Comparison of ENCODE assay signal across 8 mouse cellular contexts in the genomic region with DNA sequence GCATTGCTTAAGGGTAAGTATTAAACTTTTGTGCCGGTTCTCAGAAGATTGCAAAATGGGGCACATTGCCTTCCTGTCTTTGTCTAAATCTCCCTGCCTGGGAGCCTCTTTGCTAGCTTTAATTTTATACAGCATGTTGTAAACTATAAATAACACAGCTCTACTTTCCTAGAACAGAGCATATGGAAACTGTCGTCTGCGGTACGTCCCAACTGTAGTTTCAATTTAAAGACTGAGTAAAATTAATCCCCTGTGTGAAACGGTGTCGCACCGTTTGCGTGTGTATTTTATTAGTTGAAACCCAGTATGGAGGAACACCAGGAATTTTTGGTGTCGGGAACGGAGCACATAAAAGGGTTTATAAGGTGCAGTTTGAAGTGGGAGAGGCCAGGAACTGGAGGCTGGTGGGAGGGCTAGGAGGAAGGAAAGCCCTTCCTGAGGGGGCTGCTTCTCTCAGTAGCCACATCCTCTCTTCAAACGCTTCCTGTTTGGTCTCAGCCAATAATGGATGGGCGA.
DNase-seq lines count a peak whose midpoint lies in the region; ATAC-seq and TF ChIP-seq lines count a peak whose summit lies in the region.

No protein-coding gene starts in this region.

- ATAC-seq in erythroblast, adult 5-6 weeks (replicated peaks; ENCODE audit: low FRiP score, poor library complexity, severe bottlenecking) = no peak
- peak; percentile 4; the same call in 1 of the 2 replicates for ATAC-seq in lung, postnatal 0 days

- peaks cover 6% of the 10 kb centered on the region for H3K9me3 ChIP-seq in erythroblast, embryonic 14.5 days (ENCODE audit: control insufficient read depth, low read length)
- no peaks in the 10 kb centered on the region for H3K9me3 ChIP-seq in heart, embryonic 10.5 days
- H3K9me3 ChIP-seq in lung, postnatal 0 days (ENCODE audit: low read length) = no peaks in the 10 kb centered on the region

- TF ChIP-seq EP300 in lung, postnatal 0 days (IDR thresholded peaks at IDR 0.05) = peak; percentile 45

- DNase-seq in brain, embryonic 14.5 days (ENCODE audit: low read depth) = peak; percentile 59
- DNase-seq in heart, embryonic 10.5 days (ENCODE audit: low spot score) = no peak
- DNase-seq in kidney, adult 9 months = peak; percentile 51
- DNase-seq in lung, postnatal 0 days (ENCODE audit: low spot score) = peak; percentile 51
- no peak for DNase-seq in ovary, postnatal 10 days (ENCODE audit: low spot score)

- peak overlapping the region; percentile 91 for H3K27ac ChIP-seq in heart, embryonic 10.5 days
- peak overlapping the region; percentile 83 for H3K27ac ChIP-seq in lung, postnatal 0 days (ENCODE audit: low read length)
- peak overlapping the region; percentile 79; the same call in 1 of the 2 replicates for H3K27ac ChIP-seq in olfactory bulb, adult 2 months (ENCODE audit: insufficient read depth, low read depth, low read length)

- H3K4me1 ChIP-seq in erythroblast, embryonic 14.5 days (ENCODE audit: control insufficient read depth) = peaks cover 25% of the 10 kb centered on the region
- peaks cover 34% of the 10 kb centered on the region for H3K4me1 ChIP-seq in heart, embryonic 10.5 days
- peaks cover 14% of the 10 kb centered on the region; the same call in 1 of the 2 replicates for H3K4me1 ChIP-seq in lung, postnatal 0 days (ENCODE audit: insufficient read depth, low read depth, low read length)
- H3K4me1 ChIP-seq in olfactory bulb, adult 2 months (ENCODE audit: control insufficient read depth, insufficient read depth, low read length) = peaks cover 18% of the 10 kb centered on the region

- no peak for TF ChIP-seq POLR2A in brain, embryonic 14.5 days (IDR thresholded peaks at IDR 0.05; ENCODE audit: borderline replicate concordance, extremely low read depth, insufficient read depth, insufficient read length, poor library complexity, severe bottlenecking)
- TF ChIP-seq POLR2A in olfactory bulb, adult 2 months (IDR thresholded peaks at IDR 0.05; ENCODE audit: insufficient read depth, low read depth, low read length) = no peak

- no peak for TF ChIP-seq CTCF in brain, embryonic 14.5 days (IDR thresholded peaks at IDR 0.05; ENCODE audit: borderline replicate concordance, extremely low read depth, insufficient read depth, insufficient read length)
- TF ChIP-seq CTCF in lung, postnatal 0 days (IDR thresholded peaks at IDR 0.05) = no peak
- TF ChIP-seq CTCF in olfactory bulb, adult 2 months (IDR thresholded peaks at IDR 0.05; ENCODE audit: insufficient read depth, low read depth, low read length) = no peak

- H3K36me3 ChIP-seq in erythroblast, embryonic 14.5 days (ENCODE audit: control insufficient read depth) = no peaks in the 10 kb centered on the region
- H3K36me3 ChIP-seq in heart, embryonic 10.5 days = peaks cover 2% of the 10 kb centered on the region; the same call in 1 of the 2 replicates
- H3K36me3 ChIP-seq in lung, postnatal 0 days (ENCODE audit: insufficient read depth, low read length) = no peaks in the 10 kb centered on the region

- H3K9ac ChIP-seq in lung, postnatal 0 days (replicated peaks; ENCODE audit: low read depth) = 0 out of 2 replicates have a peak overlapping the region, but pooled peaks have one; percentile 0

- H3K4me2 ChIP-seq in lung, postnatal 0 days (replicated peaks; ENCODE audit: low read depth, low read length) = peak overlapping the region; percentile 52

- 7% methylated on average over 12 of the region's 12 CpGs for WGBS in heart, embryonic 10.5 days
- 2% methylated on average over 12 of the region's 12 CpGs for WGBS in lung, postnatal 0 days
- WGBS in olfactory bulb, adult 2 months = 14% methylated on average over 12 of the region's 12 CpGs

- H3K27me3 ChIP-seq in erythroblast, embryonic 14.5 days (ENCODE audit: control insufficient read depth) = peaks cover 31% of the 10 kb centered on the region
- no peaks in the 10 kb centered on the region for H3K27me3 ChIP-seq in heart, embryonic 10.5 days (ENCODE audit: insufficient read depth, poor library complexity, severe bottlenecking)
- no peaks in the 10 kb centered on the region for H3K27me3 ChIP-seq in lung, postnatal 0 days (replicated peaks; ENCODE audit: insufficient read depth, low read length)

- H3K4me3 ChIP-seq in erythroblast, embryonic 14.5 days (replicated peaks) = peak overlapping the region; percentile 55
- peak overlapping the region; percentile 55 for H3K4me3 ChIP-seq in heart, embryonic 10.5 days
- H3K4me3 ChIP-seq in lung, postnatal 0 days (ENCODE audit: low read depth, low read length) = peak overlapping the region; percentile 36
- 0 out of 2 replicates have a peak overlapping the region, but pooled peaks have one; percentile 20 for H3K4me3 ChIP-seq in olfactory bulb, adult 2 months (ENCODE audit: insufficient read depth, low read depth, low read length)

Comparison
In these comparisons a context has a peak if more than half of its experiments do, and no peak if none do; other contexts are left out.
1. DNase-seq: peak in brain, embryonic 14.5 days (single experiment), kidney, adult 9 months (single experiment) and lung, postnatal 0 days (single experiment); none in heart, embryonic 10.5 days (single experiment) and ovary, postnatal 10 days (single experiment).
2. Peak in every context shown above with its lines, with median percentiles within 50 percentile points of each other: H3K4me3 ChIP-seq and H3K27ac ChIP-seq.